Mouse (Mus musculus): ENCODE measurements around the gene Sephs2. TPM values are rescaled to one million over a fixed set of nuclear protein-coding genes. Genes with fewer than 3 reads are reported as not detected.

The Sephs2 gene
- polyA plus RNA-seq, 1 experiment from 2014 or later = 105 TPM

GRCm38 (mm10) chr7:127243361-127243867 is 30.4 kb downstream of the Sephs2 start:
- Histone ChIP-seq H3K9ac (replicated peaks; ENCODE audit: low read length) (peak overlapping the region; percentile 96), H3K9me3 (ENCODE audit: low read length) (no peaks in the 10 kb centered on the region), H3K4me2 (replicated peaks; ENCODE audit: low read depth, low read length) (peak overlapping the region; percentile 72), H3K4me3 (ENCODE audit: low read length) (peak overlapping the region; percentile 80), H3K36me3 (ENCODE audit: insufficient read depth, low read length) (peaks cover 10% of the 10 kb centered on the region), H3K27ac (ENCODE audit: low read length) (peak overlapping the region; percentile 95), H3K4me1 (ENCODE audit: insufficient read depth, low read length) (peaks cover 17% of the 10 kb centered on the region), H3K27me3 (ENCODE audit: insufficient read depth, low read length) (no peaks in the 10 kb centered on the region)
- no peak for ATAC-seq (ENCODE audit: low FRiP score, low TSS enrichment)
- 35% methylated on average over 2 of the region's 2 CpGs for WGBS

GRCm38 (mm10) chr7:127234777-127235176 is 39.1 kb downstream of the Sephs2 start:
- Histone ChIP-seq H3K27ac (ENCODE audit: low read length) (no peak overlapping the region), H3K9ac (replicated peaks; ENCODE audit: low read length) (no peak overlapping the region), H3K4me1 (ENCODE audit: insufficient read depth, low read length) (peaks cover 31% of the 10 kb centered on the region), H3K9me3 (ENCODE audit: low read length) (no peaks in the 10 kb centered on the region), H3K4me3 (ENCODE audit: low read length) (no peak overlapping the region), H3K36me3 (ENCODE audit: insufficient read depth, low read length) (peaks cover 46% of the 10 kb centered on the region), H3K4me2 (replicated peaks; ENCODE audit: low read depth, low read length) (peak overlapping the region; percentile 77; the same call in 1 of the 2 replicates), H3K27me3 (ENCODE audit: insufficient read depth, low read length) (no peaks in the 10 kb centered on the region)
- no peak for ATAC-seq (ENCODE audit: low FRiP score, low TSS enrichment)
- WGBS = 89% methylated on average over 2 of the region's 2 CpGs

GRCm38 (mm10) chr7:127233765-127234164 is 40.1 kb downstream of the Sephs2 start:
- WGBS = 2% methylated on average over 9 of the region's 9 CpGs

GRCm38 (mm10) chr7:127233368-127233749 is 40.5 kb downstream of the Sephs2 start:
- Histone ChIP-seq H3K4me2 (replicated peaks; ENCODE audit: low read depth, low read length) (peak overlapping the region; percentile 77), H3K9ac (replicated peaks; ENCODE audit: low read length) (peak overlapping the region; percentile 97), H3K9me3 (ENCODE audit: low read length) (no peaks in the 10 kb centered on the region), H3K27me3 (ENCODE audit: insufficient read depth, low read length) (no peaks in the 10 kb centered on the region), H3K36me3 (ENCODE audit: insufficient read depth, low read length) (peaks cover 43% of the 10 kb centered on the region), H3K4me3 (ENCODE audit: low read length) (peak overlapping the region; percentile 98), H3K4me1 (ENCODE audit: insufficient read depth, low read length) (peaks cover 31% of the 10 kb centered on the region), H3K27ac (ENCODE audit: low read length) (peak overlapping the region; percentile 99)
- WGBS = under 1% methylated on average over 27 of the region's 27 CpGs
- ATAC-seq (ENCODE audit: low FRiP score, low TSS enrichment) = peak; percentile 70

More at GRCm38 (mm10) chr7:127233765-127234164, 40.1 kb downstream of the Sephs2 start:
- H3K9ac ChIP-seq (replicated peaks; ENCODE audit: low read length) = peak overlapping the region; percentile 97
- H3K36me3 ChIP-seq (ENCODE audit: insufficient read depth, low read length) = peaks cover 47% of the 10 kb centered on the region
- peak overlapping the region; percentile 98 for H3K4me3 ChIP-seq (ENCODE audit: low read length)
- H3K27me3 ChIP-seq (ENCODE audit: insufficient read depth, low read length) = no peaks in the 10 kb centered on the region
- H3K27ac ChIP-seq (ENCODE audit: low read length) = peak overlapping the region; percentile 99
- H3K4me1 ChIP-seq (ENCODE audit: insufficient read depth, low read length) = peaks cover 31% of the 10 kb centered on the region
- peak overlapping the region; percentile 77 for H3K4me2 ChIP-seq (replicated peaks; ENCODE audit: low read depth, low read length)
- no peak for ATAC-seq (ENCODE audit: low FRiP score, low TSS enrichment)
- no peaks in the 10 kb centered on the region for H3K9me3 ChIP-seq (ENCODE audit: low read length)

DNA sequence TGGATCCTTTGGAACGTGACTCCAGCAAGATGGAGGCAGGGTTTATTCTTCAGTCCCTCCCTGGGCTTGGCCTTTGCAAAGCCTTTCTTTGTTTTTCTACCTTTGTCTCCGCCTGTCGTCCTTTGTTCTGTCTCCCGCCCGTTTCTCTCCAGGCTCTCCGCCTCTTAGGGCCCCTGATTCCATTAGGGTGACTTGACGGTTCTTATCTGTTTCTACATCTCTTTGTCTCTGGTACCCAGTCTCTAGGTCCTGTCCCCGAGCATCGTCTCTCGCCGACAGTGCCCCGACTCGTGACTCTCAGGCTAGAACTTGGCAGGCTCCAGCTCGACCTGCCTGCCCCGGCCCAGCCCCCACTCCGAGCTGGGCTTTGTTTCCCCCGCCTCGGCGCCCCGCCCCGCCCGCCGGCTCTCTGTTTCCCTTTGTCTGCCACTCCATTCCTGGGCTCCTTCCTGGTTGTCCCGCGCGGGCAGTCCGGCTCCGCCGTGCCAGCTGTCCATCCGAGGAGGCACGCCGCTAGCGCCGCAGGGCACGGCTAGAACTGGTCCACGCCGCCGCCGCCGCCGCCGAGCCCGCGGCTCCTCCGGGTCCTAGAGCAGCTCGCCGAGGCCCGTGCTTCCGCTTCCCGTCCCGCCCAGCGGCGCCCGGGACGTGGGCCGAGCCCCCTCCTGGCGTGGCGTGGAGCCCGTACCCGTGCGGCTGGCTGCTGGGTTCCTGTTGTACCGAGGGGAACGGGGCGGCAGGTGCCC is 41.1 kb downstream of the Sephs2 start, which contains the start of the genes Zfp553 and Sept1:
Gene Zfp553 (plus strand): TSS at position 440 of the 746 bp plus-strand sequence.
Gene Sept1 (minus strand): TSS at position 509 of the 746 bp plus-strand sequence.
- peak within 1 kb of the TSS; percentile 99 for H3K27ac ChIP-seq (ENCODE audit: low read length)
- peak within 1 kb of the TSS; percentile 97 for H3K9ac ChIP-seq (replicated peaks; ENCODE audit: low read length)
- peaks cover 38% of the 10 kb centered on the region for H3K36me3 ChIP-seq (ENCODE audit: insufficient read depth, low read length)
- H3K4me3 ChIP-seq (ENCODE audit: low read length) = peak within 1 kb of the TSS; percentile 98
- H3K27me3 ChIP-seq (ENCODE audit: insufficient read depth, low read length) = no peaks in the 10 kb centered on the region
- peak within 1 kb of the TSS; percentile 77 for H3K4me2 ChIP-seq (replicated peaks; ENCODE audit: low read depth, low read length)
- ATAC-seq (ENCODE audit: low FRiP score, low TSS enrichment) = peak; percentile 92
- no peaks in the 10 kb centered on the region for H3K9me3 ChIP-seq (ENCODE audit: low read length)
- under 1% methylated on average over 63 of the region's 64 CpGs for WGBS
- peaks cover 31% of the 10 kb centered on the region for H3K4me1 ChIP-seq (ENCODE audit: insufficient read depth, low read length)

DNA sequence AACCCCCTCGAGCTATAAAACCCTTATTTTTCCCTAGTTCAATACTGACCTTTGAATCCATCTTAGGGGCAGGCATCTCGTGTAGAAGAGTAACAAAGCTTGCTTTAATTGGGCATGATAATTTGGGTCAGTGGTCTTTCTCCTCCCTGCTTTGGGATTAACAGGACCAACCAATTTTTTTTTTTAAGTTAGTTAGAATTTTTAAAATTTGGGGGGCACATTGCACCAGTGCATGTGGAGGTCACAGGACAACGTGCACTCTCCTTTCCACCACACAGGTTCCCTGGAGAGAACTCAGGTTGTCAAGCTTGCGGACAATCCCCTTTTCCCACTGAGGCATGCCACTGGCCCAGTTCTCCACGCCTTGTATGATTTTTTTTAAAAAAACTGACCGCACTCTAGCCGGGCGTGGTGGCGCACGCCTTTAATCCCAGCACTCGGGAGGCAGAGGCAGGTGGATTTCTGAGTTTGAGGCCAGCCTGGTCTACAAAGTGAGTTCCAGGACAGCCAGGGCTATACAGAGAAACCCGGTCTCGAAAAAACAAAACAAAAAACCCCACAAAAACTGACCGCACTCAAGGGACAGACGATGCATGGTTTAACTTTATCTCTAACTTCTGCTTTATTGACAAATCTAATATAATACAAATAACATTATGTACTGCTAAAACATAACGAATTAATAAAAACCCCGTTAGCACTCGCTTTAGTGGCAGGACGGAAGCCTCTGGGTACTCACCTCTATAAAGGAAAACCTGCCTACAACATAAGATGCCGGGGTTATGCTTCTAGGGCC is 41.8 kb downstream of the Sephs2 start:
- Histone ChIP-seq H3K9ac (replicated peaks; ENCODE audit: low read length) (peak overlapping the region; percentile 97), H3K4me1 (ENCODE audit: insufficient read depth, low read length) (peaks cover 31% of the 10 kb centered on the region), H3K9me3 (ENCODE audit: low read length) (no peaks in the 10 kb centered on the region), H3K4me3 (ENCODE audit: low read length) (peak overlapping the region; percentile 98), H3K27me3 (ENCODE audit: insufficient read depth, low read length) (no peaks in the 10 kb centered on the region), H3K27ac (ENCODE audit: low read length) (peak overlapping the region; percentile 99), H3K4me2 (replicated peaks; ENCODE audit: low read depth, low read length) (peak overlapping the region; percentile 77), H3K36me3 (ENCODE audit: insufficient read depth, low read length) (peaks cover 30% of the 10 kb centered on the region)
- 4% methylated on average over 20 of the region's 20 CpGs for WGBS
- no peak for ATAC-seq (ENCODE audit: low FRiP score, low TSS enrichment)

DNA sequence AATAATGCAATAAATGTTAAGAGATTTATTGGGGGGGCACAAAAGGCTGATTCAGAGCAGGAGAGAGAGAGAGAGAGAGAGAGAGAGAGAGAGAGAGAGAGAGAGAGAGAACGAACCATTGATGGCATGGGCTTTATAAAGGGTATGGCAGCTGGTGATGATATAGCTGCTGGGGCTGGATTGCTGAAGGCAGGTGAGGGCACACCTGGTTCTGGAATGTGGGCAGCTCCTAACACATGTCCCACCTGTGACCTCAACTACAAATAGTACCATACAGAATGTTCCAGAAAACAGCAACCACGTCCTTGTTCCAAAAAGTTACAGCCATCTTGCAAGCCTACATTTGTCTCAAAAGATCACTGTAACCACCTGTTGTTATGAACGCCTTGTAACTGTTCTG is 42.5 kb downstream of the Sephs2 start:
- Histone ChIP-seq H3K4me3 (ENCODE audit: low read length) (peak overlapping the region; percentile 98), H3K27ac (ENCODE audit: low read length) (peak overlapping the region; percentile 99; the same call in 1 of the 2 replicates), H3K4me1 (ENCODE audit: insufficient read depth, low read length) (peaks cover 31% of the 10 kb centered on the region), H3K4me2 (replicated peaks; ENCODE audit: low read depth, low read length) (peak overlapping the region; percentile 77), H3K9ac (replicated peaks; ENCODE audit: low read length) (peak overlapping the region; percentile 97), H3K36me3 (ENCODE audit: insufficient read depth, low read length) (peaks cover 24% of the 10 kb centered on the region), H3K9me3 (ENCODE audit: low read length) (no peaks in the 10 kb centered on the region), H3K27me3 (ENCODE audit: insufficient read depth, low read length) (no peaks in the 10 kb centered on the region)
- WGBS = 43% methylated on average over 3 of the region's 3 CpGs
- ATAC-seq (ENCODE audit: low FRiP score, low TSS enrichment) = no peak

- H3K4me1 ChIP-seq (ENCODE audit: insufficient read depth, low read length) = peaks cover 19% of the 10 kb centered on the region
- no peak overlapping the region for H3K4me3 ChIP-seq (ENCODE audit: low read length)
- H3K4me2 ChIP-seq (replicated peaks; ENCODE audit: low read depth, low read length) = no peak overlapping the region
- H3K36me3 ChIP-seq (ENCODE audit: insufficient read depth, low read length) = peaks cover 7% of the 10 kb centered on the region; the same call in 1 of the 2 replicates
- H3K9ac ChIP-seq (replicated peaks; ENCODE audit: low read length) = no peak overlapping the region
- ATAC-seq (ENCODE audit: low FRiP score, low TSS enrichment) = no peak
- H3K27ac ChIP-seq (ENCODE audit: low read length) = no peak overlapping the region
- 63% methylated on average over 4 of the region's 4 CpGs for WGBS
- no peaks in the 10 kb centered on the region for H3K9me3 ChIP-seq (ENCODE audit: low read length)
- no peaks in the 10 kb centered on the region for H3K27me3 ChIP-seq (ENCODE audit: insufficient read depth, low read length)
Measured at GRCm38 (mm10) chr7:127228615-127229303, 45.1 kb downstream of the Sephs2 start.
